Mouse (Mus musculus) left cerebral cortex, adult 8-10 months (tissue): ENCODE measurements around the gene Tmem40. TPM values are rescaled to one million over a fixed set of nuclear protein-coding genes. Genes with fewer than 3 reads are reported as not detected.
A peak's percentile ranks its signal among the peaks of the same experiment; 100 is the strongest.

ENCODE experiments used
- DNase-seq, 2 experiments: peaks; one replicate each; pipeline ENCODE4 v3.0.0; 2022; ENCODE audit warnings: low spot score in 2 of 2
- microRNA-seq, 2 experiments: library from miRNA; unstranded; fragments of <30 nt; microRNA quantifications; one replicate each; pipeline ENCODE4 v1.2.0; 2022
- total RNA-seq, 4 experiments: library from RNA; stranded (reverse); gene quantifications; 2 replicates each; pipeline ENCODE4 v1.2.4; 2022

Gene Tmem40
- total RNA-seq, 4 experiments from 2014 or later = 0.57 to 1.8 (median 1.6) TPM

DNA sequence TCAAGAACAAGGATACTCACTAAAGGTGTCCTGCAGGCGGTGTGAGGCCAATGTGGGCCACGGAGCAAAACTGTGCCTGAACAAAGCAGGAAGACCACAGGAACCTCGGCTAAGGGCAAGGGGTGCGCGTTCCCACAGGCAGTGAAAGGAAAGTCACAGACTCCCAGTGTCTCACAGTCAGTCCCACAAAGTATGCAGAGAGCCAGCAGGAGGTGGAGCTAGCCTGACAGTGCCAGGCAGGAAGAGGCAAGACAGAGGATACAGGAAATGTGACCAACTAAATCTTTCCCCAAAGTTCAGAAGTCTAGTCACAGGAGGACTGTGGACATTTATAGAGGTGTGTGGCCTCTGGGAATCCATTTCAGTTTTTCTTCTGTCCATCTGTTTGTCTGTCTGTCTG is 59.3 kb downstream of the Tmem40 start:
- DNase-seq = no peak

DNA sequence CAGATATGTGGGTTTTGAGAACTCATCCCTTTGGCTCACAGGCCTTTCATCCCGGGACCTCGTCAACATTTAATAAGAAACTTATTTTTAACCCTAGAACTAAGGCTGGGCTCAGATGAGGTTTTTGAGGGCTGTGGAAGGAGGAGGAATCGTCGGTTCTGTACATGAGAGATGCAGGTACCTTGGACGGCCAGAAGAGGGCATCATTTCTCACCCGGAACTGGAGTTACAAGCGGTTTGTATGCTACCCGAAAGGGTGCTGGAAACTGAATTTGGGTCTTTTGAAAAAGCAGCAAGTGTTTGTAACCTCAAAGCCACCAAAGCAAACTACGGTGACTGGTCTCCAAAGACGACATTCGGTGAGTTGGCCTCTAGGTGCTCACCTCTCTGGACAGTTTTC is 60.9 kb downstream of the Tmem40 start:
- DNase-seq = no peak

DNA sequence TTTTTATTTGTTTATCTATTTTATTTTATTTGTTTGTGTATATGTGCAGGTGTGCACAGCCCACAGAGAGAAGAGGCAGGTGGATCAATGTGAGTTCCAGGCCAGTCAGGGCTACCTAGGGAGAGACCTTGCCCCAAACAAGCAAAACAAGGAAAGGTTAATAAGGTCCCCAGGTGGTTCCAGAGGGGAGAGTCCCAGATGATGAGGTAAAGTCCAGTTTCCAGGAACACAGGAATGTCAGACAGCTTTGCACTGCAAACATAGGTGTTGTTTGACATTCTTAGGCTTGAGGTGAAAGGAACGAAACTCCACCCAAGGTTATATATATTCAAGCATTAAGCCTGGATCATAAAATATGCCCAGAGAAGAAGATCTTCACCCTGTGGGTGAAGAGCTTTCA is 61.4 kb downstream of the Tmem40 start:
- DNase-seq = no peak

DNA sequence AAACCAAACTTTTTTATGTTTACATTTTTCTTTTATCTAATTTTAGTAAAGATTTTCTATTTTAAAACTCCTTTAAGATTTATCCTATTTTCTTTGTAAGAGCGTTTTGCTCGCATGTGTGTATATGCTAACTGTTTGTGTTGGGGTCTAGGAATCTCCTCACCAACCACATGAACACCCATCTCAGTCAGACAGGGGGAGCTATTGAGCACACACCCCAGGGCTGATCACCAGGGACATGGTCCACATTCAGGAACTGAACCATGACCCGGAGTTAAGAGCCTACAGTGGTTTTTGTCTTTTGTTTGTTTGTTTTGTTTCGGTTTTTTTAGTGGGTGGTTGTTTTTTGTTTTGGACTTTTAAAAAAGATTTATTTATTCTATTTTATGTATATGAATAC is 63.5 kb downstream of the Tmem40 start:
- DNase-seq = no peak

DNA sequence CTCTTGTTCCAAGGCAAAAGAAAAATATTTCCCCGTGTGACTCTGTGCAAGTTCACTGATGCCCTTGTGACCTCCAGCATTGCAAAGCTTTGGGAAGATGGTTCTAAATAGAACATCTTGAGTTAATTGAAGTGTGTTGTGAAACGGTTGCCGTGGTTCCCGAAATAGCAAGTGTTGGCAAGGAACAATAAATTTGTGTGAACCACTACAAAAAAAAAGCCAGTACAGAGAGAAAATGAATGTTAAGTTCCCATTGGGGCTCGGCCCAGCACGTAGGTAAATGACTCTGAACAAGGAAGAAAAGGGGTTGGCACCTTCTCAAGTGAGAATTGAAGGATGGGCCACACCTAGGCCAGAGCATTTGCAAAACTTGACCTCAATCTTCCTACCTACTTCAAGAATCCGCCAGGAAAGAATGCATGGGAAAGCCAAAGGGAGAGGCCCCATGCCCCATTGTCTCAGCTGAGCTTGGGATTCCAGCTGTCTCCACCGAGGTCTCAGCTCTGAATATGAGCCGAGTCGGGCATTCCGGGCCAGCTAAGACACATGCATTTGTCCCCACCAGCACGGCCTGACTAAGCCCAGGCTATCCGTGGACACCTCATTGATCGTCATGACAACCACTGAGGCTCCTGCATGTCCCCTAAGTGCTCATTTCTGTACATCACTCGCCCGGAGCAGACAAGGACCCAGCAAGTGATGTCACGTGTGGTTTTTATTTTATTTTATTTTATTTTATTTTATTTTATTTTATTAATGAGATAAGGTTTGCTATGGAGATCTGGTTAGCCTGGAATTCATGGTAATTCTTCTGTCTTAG is 64.3 kb downstream of the Tmem40 start:
- no peak for DNase-seq

DNA sequence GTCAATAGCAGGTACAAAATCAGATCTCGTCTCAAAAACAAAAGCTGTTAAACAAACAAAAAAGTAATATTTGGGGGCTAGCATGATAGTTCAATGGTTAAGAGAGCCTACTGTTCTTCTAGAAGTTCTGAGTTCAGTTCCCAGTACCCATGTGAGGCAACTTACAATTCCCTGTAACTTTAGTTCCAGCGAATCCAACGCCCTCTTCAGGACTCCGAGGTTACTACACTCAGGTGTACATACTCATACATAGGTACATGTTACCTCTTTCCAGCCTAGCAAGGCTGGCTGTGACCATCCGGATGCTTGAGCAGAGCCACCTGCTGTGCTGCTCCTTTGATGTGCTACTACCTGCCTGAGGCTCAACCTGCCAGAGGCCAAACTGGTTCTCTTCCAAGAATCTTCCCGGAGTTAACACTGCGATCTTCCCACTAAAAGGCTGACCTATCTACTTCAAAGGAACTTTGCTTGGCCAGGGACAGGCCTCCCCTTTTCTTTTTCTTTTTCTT is 65.4 kb downstream of the Tmem40 start:
- DNase-seq = no peak

DNA sequence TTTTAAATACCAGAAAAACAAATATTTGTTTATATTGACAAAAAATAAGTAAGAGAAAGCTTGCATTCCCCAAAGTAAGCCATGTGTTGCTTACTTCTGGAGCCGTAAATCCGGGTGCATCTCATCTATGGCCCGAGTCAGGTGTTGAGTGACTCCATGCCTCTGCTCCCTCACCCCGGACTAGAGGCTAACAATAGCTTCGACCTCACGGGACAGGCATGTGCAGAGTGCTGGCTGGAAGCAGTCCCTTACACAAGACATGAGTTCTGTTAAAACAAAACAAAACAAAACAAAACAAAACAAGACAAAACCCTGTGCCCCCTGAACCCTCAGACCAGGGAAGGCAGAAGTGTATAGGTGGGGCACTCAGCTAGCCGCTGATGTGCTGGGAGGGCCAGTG is 67.1 kb downstream of the Tmem40 start:
- no peak for DNase-seq

DNA sequence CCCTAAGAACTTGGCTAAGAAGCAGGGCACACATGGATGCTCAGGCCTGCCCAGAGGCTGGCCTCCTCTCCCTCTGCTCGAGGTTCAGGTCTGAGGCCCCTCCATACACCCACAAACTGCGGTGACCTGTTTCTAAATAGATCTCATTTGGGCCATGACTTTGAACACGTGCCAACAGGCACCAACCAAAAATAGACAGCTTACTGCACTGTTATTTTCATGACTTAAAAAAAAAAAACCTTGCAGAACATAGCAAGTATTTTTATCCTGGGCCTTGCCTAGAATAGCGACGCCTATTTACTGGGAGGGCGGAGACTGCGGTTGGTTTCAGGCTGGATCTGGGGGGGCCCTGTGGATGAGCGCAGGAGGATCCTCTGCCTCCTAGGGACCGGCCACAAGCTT is 67.8 kb downstream of the Tmem40 start:
- peak in 1 of 2 experiments; percentile 55 for DNase-seq

DNA sequence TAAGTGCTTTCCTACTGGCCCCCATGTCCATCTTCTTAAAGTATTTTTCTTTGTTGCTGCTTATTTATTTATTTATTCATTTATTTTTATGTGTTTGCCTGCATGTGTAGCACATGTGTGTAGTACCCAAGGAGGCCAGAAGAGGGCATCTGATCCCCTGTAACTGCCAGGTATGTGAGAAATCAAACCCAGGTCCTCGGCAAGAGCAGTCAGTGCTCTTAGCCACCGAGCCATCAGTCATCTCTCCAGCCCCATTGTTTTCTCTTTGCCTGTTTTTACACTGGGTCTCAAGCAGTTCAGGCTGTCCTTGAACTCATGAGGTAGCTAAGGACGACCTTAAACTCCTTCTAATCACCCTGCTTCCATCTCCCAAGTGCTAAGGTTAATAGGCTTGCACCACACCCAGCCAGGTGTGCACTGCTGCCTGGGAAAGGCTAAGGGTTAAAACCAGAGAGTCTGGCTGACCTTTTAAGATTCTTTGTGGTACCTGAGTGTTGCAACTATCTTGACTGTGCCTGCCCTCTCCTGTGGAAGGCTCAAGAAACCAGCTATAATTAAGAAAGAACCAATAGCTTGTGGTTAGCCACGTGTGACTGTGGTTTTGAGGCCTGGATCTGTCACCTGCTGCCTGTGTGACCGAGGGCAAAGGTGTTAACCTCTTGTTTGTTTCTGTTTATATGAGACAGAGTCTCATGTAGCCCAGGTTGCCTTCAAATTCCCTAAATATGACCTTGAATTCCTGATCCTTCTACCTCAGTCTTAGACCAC is 69.1 kb downstream of the Tmem40 start:
- DNase-seq = no peak

DNA sequence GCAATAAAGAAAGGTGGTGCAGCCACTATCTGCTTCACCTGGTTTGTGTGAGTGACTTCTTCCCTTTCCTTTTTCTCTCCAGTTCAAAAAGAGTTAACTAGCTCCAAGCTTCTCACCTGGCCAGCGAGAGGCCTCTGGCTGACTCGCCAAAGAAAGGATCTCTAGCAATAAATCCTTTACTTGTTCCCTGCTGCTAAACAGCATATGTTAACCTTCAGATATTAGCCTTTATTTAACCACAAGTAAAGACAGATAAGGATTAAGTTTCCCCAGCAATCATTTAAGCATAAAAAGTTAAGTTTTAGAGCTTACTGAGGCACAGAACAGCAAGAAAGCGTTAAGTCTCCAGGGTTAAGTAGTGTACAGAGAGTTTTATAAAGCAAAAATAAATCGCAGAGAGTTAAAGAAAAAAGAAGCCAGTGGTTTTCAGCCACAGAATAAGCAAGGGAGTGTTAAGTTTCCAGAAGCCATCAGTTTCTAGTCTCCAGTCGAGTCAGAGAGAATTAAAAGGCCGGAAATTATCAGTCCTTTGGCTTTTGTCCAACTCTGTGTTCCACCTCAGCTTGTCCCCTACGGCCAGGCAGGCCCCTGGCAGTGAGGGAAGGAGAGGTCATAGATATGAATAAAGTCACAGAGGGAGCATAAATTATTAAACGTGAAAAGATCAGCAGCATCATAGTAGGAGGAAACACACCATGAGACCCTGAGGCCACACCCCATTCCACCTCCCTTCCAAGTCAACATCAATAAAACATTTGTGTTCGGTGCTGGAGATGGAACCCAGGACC is 69.9 kb downstream of the Tmem40 start:
- DNase-seq = no peak

DNA sequence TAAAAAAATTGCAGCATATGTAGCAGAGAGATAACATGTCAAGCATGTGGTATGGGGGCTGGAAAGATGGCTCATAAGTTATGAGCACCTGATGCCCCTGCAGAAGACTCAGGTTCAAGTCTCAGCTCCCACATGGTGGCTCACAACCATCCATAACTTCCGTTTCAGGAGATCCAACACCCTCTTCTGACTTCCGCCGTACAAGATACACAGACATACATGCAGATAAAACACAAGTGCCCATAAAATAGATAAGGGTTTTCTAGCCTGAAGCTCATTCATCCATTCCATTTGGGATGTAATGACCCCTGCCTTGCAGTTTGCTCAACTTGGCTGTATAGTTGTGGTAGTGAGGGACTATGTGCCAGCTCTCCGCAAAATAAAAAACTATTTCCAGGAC is 72.1 kb downstream of the Tmem40 start:
- no peak for DNase-seq

DNA sequence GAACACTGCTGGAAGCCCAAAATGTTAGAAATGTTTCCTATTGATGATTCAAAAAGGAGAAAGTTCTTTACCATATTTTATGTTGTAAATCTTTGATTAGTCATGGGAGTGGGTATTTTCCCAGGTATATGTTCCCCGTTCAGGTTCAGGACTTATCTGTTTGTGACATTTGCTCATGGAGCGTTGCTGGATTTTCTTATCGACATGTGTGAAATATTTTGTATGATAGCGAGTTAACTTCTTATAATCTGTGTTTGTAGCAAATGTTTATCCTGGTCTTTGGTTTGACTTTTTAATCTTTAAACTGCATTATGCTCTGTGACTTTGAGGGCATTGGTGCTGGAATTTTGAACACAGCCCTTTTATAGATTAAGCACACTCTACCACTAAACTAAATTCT is 73.6 kb downstream of the Tmem40 start:
- no peak for DNase-seq

DNA sequence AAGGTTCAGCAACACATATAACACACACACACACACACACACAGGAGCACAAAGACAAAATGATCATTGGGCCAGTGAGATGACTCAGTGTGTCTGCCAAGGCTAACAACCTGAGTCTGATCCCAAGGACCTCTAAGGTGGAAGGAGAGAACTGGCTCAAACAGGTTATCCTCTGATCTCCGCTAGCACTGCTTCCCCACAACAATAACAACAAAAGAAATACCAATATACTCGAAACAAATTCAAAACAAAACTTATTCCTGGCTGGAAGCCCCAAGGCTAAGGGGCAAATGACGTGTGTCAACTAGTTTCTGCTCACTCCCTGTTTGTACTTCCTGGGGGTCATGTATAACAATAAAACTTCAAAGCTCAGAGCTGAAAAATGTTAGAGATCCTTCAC is 74.5 kb downstream of the Tmem40 start:
- DNase-seq = no peak

DNA sequence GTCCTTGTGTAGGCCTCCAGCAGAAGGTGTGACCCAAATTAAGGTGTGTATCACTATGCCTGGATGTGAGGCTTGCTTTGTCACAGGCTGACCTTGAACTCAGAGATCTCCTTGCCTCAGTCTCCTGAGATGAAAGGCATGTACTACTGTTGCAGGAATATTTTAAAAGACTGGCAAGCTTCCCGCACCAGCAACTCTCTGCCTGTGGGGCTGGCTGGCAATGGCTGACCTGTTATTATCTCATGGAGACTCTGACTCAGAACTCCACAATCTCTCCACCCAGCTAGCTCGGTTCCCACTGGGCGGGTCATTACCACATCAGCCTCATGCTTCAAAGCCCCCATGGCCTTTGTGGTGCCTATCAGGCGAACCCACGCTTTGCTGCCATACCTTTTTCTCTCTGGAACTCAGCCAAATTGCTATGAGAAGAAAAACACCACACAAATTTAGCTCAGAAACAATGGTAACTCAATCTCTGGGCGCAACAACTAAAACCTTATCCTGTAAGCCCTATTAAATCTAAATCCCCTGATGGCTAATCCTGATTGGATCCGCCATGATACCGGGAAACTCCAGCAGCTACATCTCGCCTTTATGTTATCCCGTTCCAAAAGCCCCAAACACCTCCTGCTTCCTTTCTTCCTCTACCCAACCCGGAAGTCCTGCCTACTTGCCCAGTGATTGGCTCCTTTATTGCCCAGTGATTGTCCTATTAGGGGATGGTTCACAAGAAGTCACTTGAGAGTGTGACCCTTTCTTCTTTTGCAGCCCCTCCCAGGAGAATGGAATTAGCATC is 77.2 kb downstream of the Tmem40 start:
- no peak for DNase-seq

DNA sequence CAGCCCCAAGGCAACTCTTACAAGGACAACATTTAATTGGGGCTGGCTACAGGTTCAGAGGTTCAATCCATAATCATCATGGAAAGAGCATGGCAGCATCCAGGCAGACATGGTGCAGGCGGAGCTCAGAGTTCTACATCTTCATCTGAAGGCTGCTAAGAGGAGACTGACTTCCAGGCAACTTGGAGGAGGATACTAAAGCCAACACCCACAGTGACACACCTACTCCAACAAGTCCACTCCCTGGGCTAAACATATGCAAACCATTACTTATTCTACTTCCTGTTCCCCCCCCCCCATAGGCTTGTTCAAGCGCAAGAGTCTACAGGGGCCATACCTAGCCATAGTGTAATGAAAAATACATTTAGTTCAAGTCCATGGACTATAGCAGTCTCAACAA is 77.9 kb downstream of the Tmem40 start:
- DNase-seq = no peak

DNA sequence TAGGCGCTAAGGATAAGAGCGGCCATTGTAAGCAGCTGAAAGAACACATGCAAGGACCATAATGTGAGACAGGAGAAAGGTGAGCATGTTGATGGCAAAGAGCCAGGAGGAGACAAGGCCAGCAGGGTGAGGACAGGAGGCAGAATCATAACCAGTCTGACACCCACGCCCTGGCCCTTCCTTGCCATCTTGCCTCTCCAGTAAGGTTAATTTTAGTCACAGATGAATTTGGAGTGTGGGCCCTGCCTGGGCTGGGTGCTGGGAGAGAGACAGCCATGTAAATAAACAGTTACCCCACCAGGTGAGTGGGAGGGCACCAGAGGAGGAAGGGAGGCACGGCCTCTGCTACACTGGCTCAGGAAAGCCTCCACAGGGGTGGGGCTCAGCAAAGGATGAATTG is 81.1 kb downstream of the Tmem40 start:
- no peak for DNase-seq

Small RNAs within 50 kb of the gene (microRNA-seq; reads per million reads assigned to microRNA genes)
- 0 reads per million in 2 experiments for gene Mir7660

Other genes starting within 250 kb of the Tmem40 start
- 10 to 100 TPM; 21.1 to 27.7 (median 26.1) TPM for gene Tsen2, start 217.7 kb downstream of the Tmem40 start, total RNA-seq
- gene Mkrn2os, start 169.8 kb downstream of the Tmem40 start, total RNA-seq = not detected
- gene Mkrn2, start 160.5 kb downstream of the Tmem40 start, total RNA-seq = 10 to 100 TPM; 31.4 to 40.9 (median 38.4) TPM
- 10 to 100 TPM; 73.9 to 78.0 (median 76.5) TPM for gene Raf1, start 85.8 kb downstream of the Tmem40 start, total RNA-seq
- gene Cand2, start 12.1 kb upstream of the Tmem40 start, total RNA-seq = 1 to 10 TPM; 3.2 to 3.4 (median 3.2) TPM
- gene Rpl32, start 46.3 kb upstream of the Tmem40 start, total RNA-seq = 100 to 1,000 TPM; 503 to 593 (median 546) TPM
- 1 to 10 TPM; 4.3 to 5.4 (median 4.7) TPM for gene Efcab12, start 76.0 kb upstream of the Tmem40 start, total RNA-seq
- gene Mbd4, start 91.0 kb upstream of the Tmem40 start, total RNA-seq = 1 to 10 TPM; 7.8 to 9.4 (median 8.1) TPM
- gene Ift122, start 91.1 kb upstream of the Tmem40 start, total RNA-seq = 10 to 100 TPM; 27.1 to 30.5 (median 27.7) TPM
- gene Rho, start 169.3 kb upstream of the Tmem40 start, total RNA-seq = under 1 TPM; 0.07 to 0.59 (median 0.24) TPM
- not detected for gene H1foo, start 182.5 kb upstream of the Tmem40 start, total RNA-seq
- gene Plxnd1, start 232.6 kb upstream of the Tmem40 start, total RNA-seq = 100 to 1,000 TPM in 1 of 4 experiments, 10 to 100 TPM in 3; 91.7 to 106 (median 98.0) TPM